Mouse (Mus musculus): ENCODE measurements around the gene Rbfox3. TPM values are rescaled to one million over a fixed set of nuclear protein-coding genes. Genes with fewer than 3 reads are reported as not detected.

The Rbfox3 gene
- total and polyA plus RNA-seq, 3 experiments = not detected

GRCm38 (mm10) chr11:118749541-118749940 is 161.9 kb downstream of the Rbfox3 start:
- Histone ChIP-seq H3K27me3 (replicated peaks) (peaks cover 74% of the 10 kb centered on the region), H3K27ac (ENCODE audit: insufficient read depth, low read depth) (no peak overlapping the region), H3K4me1 (ENCODE audit: control insufficient read depth in 1 of 2, insufficient read depth in 2 of 2) (peaks cover 7 to 8% of the 10 kb centered on the region in 2 experiments), H3K79me2 (replicated peaks; ENCODE audit: control insufficient read depth, extremely low read depth, insufficient read depth, poor library complexity, severe bottlenecking) (no peaks in the 10 kb centered on the region), H3K36me3 (replicated peaks in 1 of 2; ENCODE audit: control insufficient read depth in 1 of 2, insufficient read depth in 1 of 2, low read length in 1 of 2) (no peaks in the 10 kb centered on the region), H3K4me2 (ENCODE audit: insufficient read depth, low read depth, poor library complexity, severe bottlenecking) (no peak overlapping the region), H3K9ac (ENCODE audit: insufficient read depth, low read depth) (no peak overlapping the region), H3K9me3 (replicated peaks; ENCODE audit: low read length) (no peaks in the 10 kb centered on the region), H3K4me3 (replicated peaks in 1 of 3; ENCODE audit: low read depth in 2 of 3, low read length in 2 of 3, poor library complexity in 1 of 3) (no peak overlapping the region)
- DNase-seq (ENCODE audit: extremely low read depth) = no peak
- in situ Hi-C loops (cut with MboI; ENCODE audit: low pct_ligation_motif_present, low pct_unique_long_range_greater_than_20kb, low sequenced_read_pairs) (loop anchor here (10.0 to 25.0 kb wide), 2 partner anchors 165 to 312 kb away; partner anchors contain the start of gene C1qtnf1), dilution Hi-C loops (cut with MboI; ENCODE audit: extremely low pct_ligation_motif_present, extremely low pct_unique_long_range_greater_than_20kb, low sequenced_read_pairs) (no loop called here)
- TF ChIP-seq GABPA (IDR thresholded peaks at IDR 0.05; ENCODE audit: insufficient replicate concordance, low read depth, low read length) (no peak), CTCF (conservative IDR thresholded peaks at IDR 0.05 in 1 of 2, IDR thresholded peaks at IDR 0.05 in 1 of 2; ENCODE audit: low read depth in 2 of 2, low read length in 2 of 2) (no peak), RCOR1 (conservative IDR thresholded peaks at IDR 0.05; ENCODE audit: low read depth, low read length) (no peak), NRF1 (IDR thresholded peaks at IDR 0.05; ENCODE audit: low read depth, low read length) (no peak), TCF12 (IDR thresholded peaks at IDR 0.05; ENCODE audit: low read depth, low read length) (no peak), CHD2 (IDR thresholded peaks at IDR 0.05; ENCODE audit: low read length) (no peak), HCFC1 (IDR thresholded peaks at IDR 0.05; ENCODE audit: low read depth, low read length) (no peak), ZC3H11A (IDR thresholded peaks at IDR 0.05; ENCODE audit: low read depth, low read length) (no peak), PAX5 (IDR thresholded peaks at IDR 0.05; ENCODE audit: low read length) (no peak), ZMIZ1 (IDR thresholded peaks at IDR 0.05; ENCODE audit: low read depth, low read length) (no peak), E2F4 (IDR thresholded peaks at IDR 0.05; ENCODE audit: insufficient replicate concordance, low read depth, low read length) (no peak), ELF1 (IDR thresholded peaks at IDR 0.05; ENCODE audit: low read depth, low read length) (no peak), IRF4 (IDR thresholded peaks at IDR 0.05; ENCODE audit: low read depth, low read length) (no peak), MAX (IDR thresholded peaks at IDR 0.05; ENCODE audit: low read length) (no peak), NELFE (IDR thresholded peaks at IDR 0.05; ENCODE audit: low read depth, low read length) (no peak), SIN3A (IDR thresholded peaks at IDR 0.05; ENCODE audit: low read length) (no peak), MAZ (IDR thresholded peaks at IDR 0.05; ENCODE audit: low read depth, low read length) (no peak), RAD21 (IDR thresholded peaks at IDR 0.05; ENCODE audit: low read depth, low read length) (no peak)

- in situ Hi-C loops (cut with MboI; ENCODE audit: low pct_ligation_motif_present, low pct_unique_long_range_greater_than_20kb, low sequenced_read_pairs) = loop anchor here (10.0 to 25.0 kb wide), 2 partner anchors 164 to 311 kb away; partner anchors contain the start of gene C1qtnf1
- Histone ChIP-seq H3K27me3 (replicated peaks) (peaks cover 75% of the 10 kb centered on the region), H3K27ac (ENCODE audit: insufficient read depth, low read depth) (no peak overlapping the region), H3K9ac (ENCODE audit: insufficient read depth, low read depth) (no peak overlapping the region), H3K4me2 (ENCODE audit: insufficient read depth, low read depth, poor library complexity, severe bottlenecking) (no peak overlapping the region), H3K9me3 (replicated peaks; ENCODE audit: low read length) (no peaks in the 10 kb centered on the region), H3K4me3 (replicated peaks in 1 of 3; ENCODE audit: low read depth in 2 of 3, low read length in 2 of 3, poor library complexity in 1 of 3) (no peak overlapping the region), H3K4me1 (ENCODE audit: control insufficient read depth in 1 of 2, insufficient read depth in 2 of 2) (peaks cover 7 to 8% of the 10 kb centered on the region in 2 experiments), H3K36me3 (replicated peaks in 1 of 2; ENCODE audit: control insufficient read depth in 1 of 2, insufficient read depth in 1 of 2, low read length in 1 of 2) (no peaks in the 10 kb centered on the region), H3K79me2 (replicated peaks; ENCODE audit: control insufficient read depth, extremely low read depth, insufficient read depth, poor library complexity, severe bottlenecking) (no peaks in the 10 kb centered on the region)
- dilution Hi-C loops (cut with MboI; ENCODE audit: extremely low pct_ligation_motif_present, extremely low pct_unique_long_range_greater_than_20kb, low sequenced_read_pairs) = no loop called here
- DNase-seq (ENCODE audit: extremely low read depth) = no peak
- TF ChIP-seq MYC (IDR thresholded peaks at IDR 0.05; ENCODE audit: low read depth, low read length) (no peak), MAZ (IDR thresholded peaks at IDR 0.05; ENCODE audit: low read depth, low read length) (no peak), ETS1 (conservative IDR thresholded peaks at IDR 0.05; ENCODE audit: low read depth, low read length) (no peak), SIN3A (IDR thresholded peaks at IDR 0.05; ENCODE audit: low read length) (no peak), JUN (IDR thresholded peaks at IDR 0.05; ENCODE audit: insufficient read depth, low read depth, low read length) (no peak), BHLHE40 (IDR thresholded peaks at IDR 0.05; ENCODE audit: low read depth, low read length) (no peak), NELFE (IDR thresholded peaks at IDR 0.05; ENCODE audit: low read depth, low read length) (no peak), ZNF384 (IDR thresholded peaks at IDR 0.05; ENCODE audit: low read depth, low read length) (no peak), RAD21 (IDR thresholded peaks at IDR 0.05; ENCODE audit: low read depth, low read length) (no peak), NRF1 (IDR thresholded peaks at IDR 0.05; ENCODE audit: low read depth, low read length) (no peak), CHD2 (IDR thresholded peaks at IDR 0.05; ENCODE audit: low read length) (no peak), MXI1 (IDR thresholded peaks at IDR 0.05; ENCODE audit: low read depth, low read length) (no peak), ELF1 (IDR thresholded peaks at IDR 0.05; ENCODE audit: low read depth, low read length) (no peak)
These were observed 162.8 kb downstream of the Rbfox3 start for GRCm38 (mm10) chr11:118748622-118749021.

All from CH12.LX (cell line).